Mouse (Mus musculus) adrenal gland, adult 2 months (tissue): ENCODE results near the gene C130073F10Rik. TPM values are rescaled to one million over a fixed set of nuclear protein-coding genes. Genes with fewer than 3 reads are reported as not detected.
"Not testable (repeated sequence)": the region's sequence is repeated elsewhere in the genome, so short reads cannot be mapped to it uniquely, and the experiment has no call there.

Experiments
- DNase-seq: peaks from one replicate; pipeline ENCODE4 v3.0.0; 2021
- long read RNA-seq: library from polyadenylated mRNA; stranded (forward); transcript quantifications from one replicate; pipeline ENCODE4 v2.0.0, GENCODE M21; 2021
- polyA plus RNA-seq: library from polyadenylated mRNA; depleted of rRNA; stranded (reverse); fragments of >200 nt; gene quantifications from 2 replicates; pipeline ENCODE4 v1.2.3, GENCODE M21; 2012; rRNA removed
- total RNA-seq, 2 experiments: library from RNA; stranded (reverse); gene quantifications; 2 replicates each; pipeline ENCODE4 v1.2.3; 2021

Gene C130073F10Rik
- total RNA-seq (not detected), polyA plus RNA-seq (not detected in 2 replicates)
- long read RNA-seq: 0 reads

GRCm38 (mm10) chr4:101893656-101894420, at the start of gene C130073F10Rik:
Gene C130073F10Rik (minus strand): TSS chr4:101893789.
- no peak for DNase-seq

GRCm38 (mm10) chr4:101940107-101940506, 46.5 kb upstream of the C130073F10Rik start, which contains the start of gene Gm12794:
Gene Gm12794 (plus strand): TSS chr4:101940407.
- DNase-seq: not testable (repeated sequence)

GRCm38 (mm10) chr4:101908821-101909220, 15.2 kb upstream of the C130073F10Rik start, which contains the start of gene Gm12800:
Gene Gm12800 (plus strand): TSS chr4:101909121.
- DNase-seq: not testable (repeated sequence)

GRCm38 (mm10) chr4:101889377-101889776, 4.2 kb downstream of the C130073F10Rik start:
- no peak for DNase-seq

- DNase-seq: no peak
Observed at GRCm38 (mm10) chr4:101883641-101884040, 9.9 kb downstream of the C130073F10Rik start.

- DNase-seq: not testable (repeated sequence)
Observed at GRCm38 (mm10) chr4:101875687-101876086, 17.9 kb downstream of the C130073F10Rik start.

GRCm38 (mm10) chr4:101872031-101872430, 21.6 kb downstream of the C130073F10Rik start:
- DNase-seq: not testable (repeated sequence)

- DNase-seq: no peak
Observed at GRCm38 (mm10) chr4:101862289-101862688, 31.3 kb downstream of the C130073F10Rik start.

- peak; percentile 29 for DNase-seq
Observed at GRCm38 (mm10) chr4:101860873-101861272, 32.7 kb downstream of the C130073F10Rik start.

GRCm38 (mm10) chr4:101850908-101851307, 42.7 kb downstream of the C130073F10Rik start:
- DNase-seq: no peak

GRCm38 (mm10) chr4:101843923-101844322, 49.7 kb downstream of the C130073F10Rik start, which contains the start of gene B020004J07Rik:
Gene B020004J07Rik (minus strand): TSS chr4:101844023.
- DNase-seq: not testable (repeated sequence)

Other genes with a start within 250 kb of the C130073F10Rik start
- 10 to 100 TPM; 56.2 to 59.5 TPM for gene Leprot, start 246.1 kb downstream of the C130073F10Rik start, total RNA-seq
- gene Leprot, start 246.1 kb downstream of the C130073F10Rik start, polyA plus RNA-seq: 25.9 and 51.4 TPM in 2 replicates
- 10 to 100 TPM; 10.3 to 10.9 TPM for gene Lepr, start 176.4 kb downstream of the C130073F10Rik start, total RNA-seq
- 0.65 and 1.5 TPM in 2 replicates for gene Lepr, start 176.4 kb downstream of the C130073F10Rik start, polyA plus RNA-seq
- not detected for gene B020004J07Rik, start 49.8 kb downstream of the C130073F10Rik start, total RNA-seq
- not detected in 2 replicates for gene B020004J07Rik, start 49.8 kb downstream of the C130073F10Rik start, polyA plus RNA-seq
- not detected for gene Gm12800, start 15.3 kb upstream of the C130073F10Rik start, total RNA-seq
- not detected in 2 replicates for gene Gm12800, start 15.3 kb upstream of the C130073F10Rik start, polyA plus RNA-seq
- not detected for gene Gm12794, start 46.6 kb upstream of the C130073F10Rik start, total RNA-seq
- not detected in 2 replicates for gene Gm12794, start 46.6 kb upstream of the C130073F10Rik start, polyA plus RNA-seq
- not detected for gene Gm12790, start 87.3 kb upstream of the C130073F10Rik start, total RNA-seq
- gene Gm12790, start 87.3 kb upstream of the C130073F10Rik start, polyA plus RNA-seq: not detected in 2 replicates
- gene Gm12789, start 92.8 kb upstream of the C130073F10Rik start, total RNA-seq: not detected
- not detected in 2 replicates for gene Gm12789, start 92.8 kb upstream of the C130073F10Rik start, polyA plus RNA-seq
- 1 to 10 TPM; 3.1 to 6.8 TPM for gene Pde4b, start 193.8 kb upstream of the C130073F10Rik start, total RNA-seq
- gene Pde4b, start 193.8 kb upstream of the C130073F10Rik start, polyA plus RNA-seq: 0.48 and 0.62 TPM in 2 replicates